ENCODE assay signal across 26 mouse cellular contexts in genomic region chr2:170029304-170029856, GRCm38 (mm10).
DNase-seq lines count a peak whose midpoint lies in the region; ATAC-seq lines count a peak whose summit lies in the region.
"Had no signal": no experiment of that assay in that cellular context is flagged by ENCODE, and none has a peak within 500 bp of the region (broad histone marks: within the 10 kb centered on the region; RNA-seq: fewer than 3 reads in every experiment).

No protein-coding gene starts in this region.

- no peaks in the 10 kb centered on the region for H3K27me3 ChIP-seq in hindbrain, embryonic 12.5 days
- H3K27me3 ChIP-seq in hindbrain, embryonic 11.5 days (ENCODE audit: control insufficient read depth, insufficient read depth, low read length), result no peaks in the 10 kb centered on the region
- H3K27me3 ChIP-seq in midbrain, embryonic 14.5 days (ENCODE audit: control insufficient read depth, insufficient read depth, low read length), result no peaks in the 10 kb centered on the region
- H3K27me3 ChIP-seq in midbrain, embryonic 13.5 days, result no peaks in the 10 kb centered on the region
- H3K27me3 ChIP-seq in hindbrain, embryonic 15.5 days, result no peaks in the 10 kb centered on the region
- H3K27me3 ChIP-seq in heart, embryonic 10.5 days (ENCODE audit: insufficient read depth, poor library complexity, severe bottlenecking), result no peaks in the 10 kb centered on the region
- H3K27me3 ChIP-seq: CH12.LX; embryonic facial prominence, embryonic 13.5 days; heart, embryonic 12.5 days; kidney, embryonic 15.5 days; lung, embryonic 15.5 days; Patski had no signal

- 0 out of 2 replicates have a peak overlapping the region, but pooled peaks have one; percentile 31 for H3K27ac ChIP-seq in hindbrain, embryonic 12.5 days
- no peak overlapping the region for H3K27ac ChIP-seq in hindbrain, embryonic 11.5 days (ENCODE audit: low read depth, low read length)
- 0 out of 2 replicates have a peak overlapping the region, but pooled peaks have one; percentile 55 for H3K27ac ChIP-seq in midbrain, embryonic 14.5 days (replicated peaks; ENCODE audit: low read depth, low read length)
- H3K27ac ChIP-seq in midbrain, embryonic 13.5 days, result no peak overlapping the region
- H3K27ac ChIP-seq in hindbrain, embryonic 15.5 days (replicated peaks), result no peak overlapping the region
- no peak overlapping the region for H3K27ac ChIP-seq in heart, embryonic 10.5 days
- H3K27ac ChIP-seq: embryonic facial prominence, embryonic 13.5 days; kidney, embryonic 15.5 days; lung, embryonic 15.5 days had no signal

- no peak for DNase-seq in hindbrain, embryonic 11.5 days (ENCODE audit: low spot score)
- DNase-seq in midbrain, embryonic 14.5 days, result no peak
- DNase-seq in heart, embryonic 10.5 days (ENCODE audit: low spot score), result no peak
- DNase-seq in kidney, adult 9 months, result no peak
- DNase-seq: B cell, adult 2 months; cerebellum, adult 11-12 months; cerebellum, postnatal 14 days; embryo, embryonic 11 days; heart, postnatal 10 days; kidney, postnatal 36 days; lung, postnatal 36 days; right cerebral cortex, postnatal 25 days; spleen, adult 18-20 months had no signal

- peaks cover 4% of the 10 kb centered on the region; the same call in 1 of the 2 replicates for H3K9me3 ChIP-seq in hindbrain, embryonic 12.5 days (replicated peaks)
- 0 out of 2 replicates have a peak, but pooled peaks cover 3% of the 10 kb centered on the region for H3K9me3 ChIP-seq in hindbrain, embryonic 11.5 days (ENCODE audit: control insufficient read depth, low read length)
- no peaks in the 10 kb centered on the region for H3K9me3 ChIP-seq in midbrain, embryonic 14.5 days (ENCODE audit: control insufficient read depth, low read length)
- H3K9me3 ChIP-seq in midbrain, embryonic 13.5 days, result 0 out of 2 replicates have a peak, but pooled peaks cover 3% of the 10 kb centered on the region
- no peaks in the 10 kb centered on the region for H3K9me3 ChIP-seq in hindbrain, embryonic 15.5 days
- H3K9me3 ChIP-seq in heart, embryonic 10.5 days, result no peaks in the 10 kb centered on the region
- H3K9me3 ChIP-seq: embryonic facial prominence, embryonic 13.5 days; forebrain, embryonic 12.5 days; lung, embryonic 15.5 days had no signal

- H3K9ac ChIP-seq in hindbrain, embryonic 12.5 days, result no peak overlapping the region
- no peak overlapping the region for H3K9ac ChIP-seq in hindbrain, embryonic 11.5 days (ENCODE audit: low read depth, low read length)
- H3K9ac ChIP-seq in midbrain, embryonic 14.5 days (replicated peaks; ENCODE audit: low read length), result no peak overlapping the region
- no peak overlapping the region for H3K9ac ChIP-seq in midbrain, embryonic 13.5 days (replicated peaks)
- no peak overlapping the region for H3K9ac ChIP-seq in hindbrain, embryonic 15.5 days
- H3K9ac ChIP-seq: embryonic facial prominence, embryonic 13.5 days; forebrain, embryonic 12.5 days; heart, embryonic 12.5 days; kidney, embryonic 15.5 days; lung, embryonic 15.5 days had no signal

- no peaks in the 10 kb centered on the region for H3K4me1 ChIP-seq in hindbrain, embryonic 12.5 days
- no peaks in the 10 kb centered on the region for H3K4me1 ChIP-seq in hindbrain, embryonic 11.5 days (replicated peaks; ENCODE audit: control insufficient read depth, insufficient read depth, low read length)
- H3K4me1 ChIP-seq in midbrain, embryonic 14.5 days (ENCODE audit: control insufficient read depth, insufficient read depth, low read length), result no peaks in the 10 kb centered on the region
- 0 out of 2 replicates have a peak, but pooled peaks cover 6% of the 10 kb centered on the region for H3K4me1 ChIP-seq in midbrain, embryonic 13.5 days (replicated peaks)
- 0 out of 2 replicates have a peak, but pooled peaks cover 4% of the 10 kb centered on the region for H3K4me1 ChIP-seq in hindbrain, embryonic 15.5 days (replicated peaks)
- no peaks in the 10 kb centered on the region for H3K4me1 ChIP-seq in heart, embryonic 10.5 days
- H3K4me1 ChIP-seq: heart, embryonic 12.5 days had no signal

- H3K36me3 ChIP-seq in hindbrain, embryonic 12.5 days, result no peaks in the 10 kb centered on the region
- no peaks in the 10 kb centered on the region for H3K36me3 ChIP-seq in hindbrain, embryonic 11.5 days (ENCODE audit: control insufficient read depth, insufficient read depth, low read length)
- no peaks in the 10 kb centered on the region for H3K36me3 ChIP-seq in midbrain, embryonic 14.5 days (ENCODE audit: control insufficient read depth, insufficient read depth, low read length)
- no peaks in the 10 kb centered on the region for H3K36me3 ChIP-seq in midbrain, embryonic 13.5 days
- H3K36me3 ChIP-seq in hindbrain, embryonic 15.5 days, result no peaks in the 10 kb centered on the region
- no peaks in the 10 kb centered on the region for H3K36me3 ChIP-seq in heart, embryonic 10.5 days
- H3K36me3 ChIP-seq: embryonic facial prominence, embryonic 13.5 days; forebrain, embryonic 12.5 days; G1E; heart, embryonic 12.5 days; kidney, embryonic 15.5 days; lung, embryonic 15.5 days had no signal

- no peak overlapping the region for H3K4me3 ChIP-seq in hindbrain, embryonic 12.5 days
- no peak overlapping the region for H3K4me3 ChIP-seq in hindbrain, embryonic 11.5 days (ENCODE audit: low read depth, low read length)
- no peak overlapping the region for H3K4me3 ChIP-seq in midbrain, embryonic 14.5 days (replicated peaks; ENCODE audit: low read depth, low read length)
- H3K4me3 ChIP-seq in midbrain, embryonic 13.5 days (replicated peaks), result no peak overlapping the region
- H3K4me3 ChIP-seq in hindbrain, embryonic 15.5 days, result no peak overlapping the region
- H3K4me3 ChIP-seq in heart, embryonic 10.5 days, result no peak overlapping the region
- H3K4me3 ChIP-seq: embryonic facial prominence, embryonic 13.5 days; erythroblast, embryonic 14.5 days; forebrain, embryonic 12.5 days; heart, embryonic 12.5 days; kidney, embryonic 15.5 days; lung, embryonic 15.5 days had no signal

- H3K4me2 ChIP-seq in hindbrain, embryonic 12.5 days (replicated peaks), result no peak overlapping the region
- H3K4me2 ChIP-seq in hindbrain, embryonic 11.5 days (replicated peaks; ENCODE audit: low read depth, low read length), result no peak overlapping the region
- no peak overlapping the region for H3K4me2 ChIP-seq in midbrain, embryonic 14.5 days (ENCODE audit: low read length)
- H3K4me2 ChIP-seq in midbrain, embryonic 13.5 days (replicated peaks), result no peak overlapping the region
- peak overlapping the region; percentile 34; the same call in 1 of the 2 replicates for H3K4me2 ChIP-seq in hindbrain, embryonic 15.5 days
- H3K4me2 ChIP-seq: heart, embryonic 12.5 days; kidney, embryonic 15.5 days; lung, embryonic 15.5 days had no signal

- 81% methylated on average over 10 of the region's 10 CpGs for WGBS in hindbrain, embryonic 12.5 days
- 90% methylated on average over 10 of the region's 10 CpGs for WGBS in hindbrain, embryonic 11.5 days
- WGBS in midbrain, embryonic 14.5 days, result 89% methylated on average over 10 of the region's 10 CpGs
- WGBS in midbrain, embryonic 13.5 days, result 82% methylated on average over 10 of the region's 10 CpGs
- WGBS in hindbrain, embryonic 15.5 days, result 72% methylated on average over 10 of the region's 10 CpGs
- 81% methylated on average over 10 of the region's 10 CpGs for WGBS in heart, embryonic 10.5 days

- ATAC-seq in hindbrain, embryonic 12.5 days (ENCODE audit: low FRiP score), result no peak
- ATAC-seq in hindbrain, embryonic 11.5 days (ENCODE audit: low FRiP score), result no peak
- no peak for ATAC-seq in midbrain, embryonic 14.5 days (ENCODE audit: low FRiP score, low TSS enrichment)
- no peak for ATAC-seq in midbrain, embryonic 13.5 days
- ATAC-seq in hindbrain, embryonic 15.5 days (ENCODE audit: low FRiP score, low read depth), result no peak
- ATAC-seq: intestine, postnatal 0 days; Patski had no signal

Comparison
In these comparisons a context has a peak if more than half of its experiments do, and no peak if none do; other contexts are left out.
1. H3K27ac ChIP-seq: peak in hindbrain, embryonic 12.5 days (single experiment) and midbrain, embryonic 14.5 days (single experiment); none in hindbrain, embryonic 11.5 days (single experiment), midbrain, embryonic 13.5 days (single experiment), hindbrain, embryonic 15.5 days (single experiment) and heart, embryonic 10.5 days (single experiment).